Mouse (Mus musculus): ENCODE data around the gene Mpc2. TPM values are rescaled to one million over a fixed set of nuclear protein-coding genes. Genes with fewer than 3 reads are reported as not detected.
A peak's percentile ranks its signal among the peaks of the same experiment; 100 is the strongest.

The Mpc2 gene
- polyA plus RNA-seq (2015; fragmentation: Nextera tagmentation; extraction: Ambion mirVana), result 136 and 167 TPM in 2 replicates

GRCm38 (mm10) chr1:165460360-165460800 lies at the start of gene Mpc2, which contains the start of gene Dcaf6:
Mpc2 (plus strand) TSS chr1:165460637.
Dcaf6 (minus strand) TSS chr1:165460475.
- H3K9me3 ChIP-seq (replicated peaks), result no peaks in the 10 kb centered on the region
- peak within 1 kb of the TSS; percentile 83 for H3K9ac ChIP-seq
- ATAC-seq, result peak; percentile 95

GRCm38 (mm10) chr1:165421357-165421915 lies 39.0 kb upstream of the Mpc2 start:
- H3K27ac ChIP-seq, result no peak overlapping the region
- no peak overlapping the region for H3K4me2 ChIP-seq
- no peaks in the 10 kb centered on the region for H3K4me1 ChIP-seq
- no peaks in the 10 kb centered on the region for H3K27me3 ChIP-seq
- H3K4me3 ChIP-seq, result no peak overlapping the region
- no peaks in the 10 kb centered on the region for H3K9me3 ChIP-seq (replicated peaks)
- no peak overlapping the region for H3K9ac ChIP-seq
- WGBS, result 80% methylated on average over 7 of the region's 7 CpGs
- ATAC-seq, result no peak
- H3K36me3 ChIP-seq (ENCODE audit: poor library complexity, severe bottlenecking), result no peaks in the 10 kb centered on the region

More at GRCm38 (mm10) chr1:165460360-165460800, at the start of gene Mpc2, which contains the start of gene Dcaf6:
- Histone ChIP-seq H3K4me1 (peaks cover 21% of the 10 kb centered on the region), H3K4me2 (peak within 1 kb of the TSS; percentile 83), H3K27ac (peak within 1 kb of the TSS; percentile 88), H3K27me3 (no peaks in the 10 kb centered on the region), H3K4me3 (peak within 1 kb of the TSS; percentile 95), H3K36me3 (ENCODE audit: poor library complexity, severe bottlenecking) (no peaks in the 10 kb centered on the region)
- WGBS, result under 1% methylated on average over 29 of the region's 37 CpGs

- H3K27ac ChIP-seq, result no peak overlapping the region
- no peaks in the 10 kb centered on the region for H3K9me3 ChIP-seq (replicated peaks)
- no peaks in the 10 kb centered on the region for H3K27me3 ChIP-seq
- H3K36me3 ChIP-seq (ENCODE audit: poor library complexity, severe bottlenecking), result no peaks in the 10 kb centered on the region
- no peak for ATAC-seq
- no peak overlapping the region for H3K9ac ChIP-seq
- no peak overlapping the region for H3K4me3 ChIP-seq
- H3K4me2 ChIP-seq, result no peak overlapping the region
- WGBS, result 94% methylated on average over 2 of the region's 2 CpGs
- no peaks in the 10 kb centered on the region for H3K4me1 ChIP-seq
Measured at GRCm38 (mm10) chr1:165426254-165426653, 34.2 kb upstream of the Mpc2 start.

- Histone ChIP-seq H3K9me3 (replicated peaks) (0 out of 2 replicates have a peak, but pooled peaks cover 4% of the 10 kb centered on the region), H3K27ac (no peak overlapping the region), H3K4me2 (no peak overlapping the region), H3K36me3 (ENCODE audit: poor library complexity, severe bottlenecking) (no peaks in the 10 kb centered on the region), H3K4me3 (no peak overlapping the region), H3K9ac (no peak overlapping the region), H3K4me1 (no peaks in the 10 kb centered on the region), H3K27me3 (no peaks in the 10 kb centered on the region)
- no peak for ATAC-seq
- WGBS, result 78% methylated on average over 1 of the region's 1 CpGs
Measured at GRCm38 (mm10) chr1:165432883-165433282, 27.6 kb upstream of the Mpc2 start.

- Histone ChIP-seq H3K27me3 (no peaks in the 10 kb centered on the region), H3K4me2 (no peak overlapping the region), H3K9me3 (replicated peaks) (0 out of 2 replicates have a peak, but pooled peaks cover 4% of the 10 kb centered on the region), H3K27ac (no peak overlapping the region), H3K4me3 (no peak overlapping the region), H3K4me1 (no peaks in the 10 kb centered on the region), H3K9ac (no peak overlapping the region), H3K36me3 (ENCODE audit: poor library complexity, severe bottlenecking) (no peaks in the 10 kb centered on the region)
- WGBS, result 92% methylated on average over 1 of the region's 1 CpGs
- ATAC-seq, result no peak
Measured at GRCm38 (mm10) chr1:165438289-165439021, 22.0 kb upstream of the Mpc2 start.

GRCm38 (mm10) chr1:165440788-165441187 lies 19.6 kb upstream of the Mpc2 start:
- no peaks in the 10 kb centered on the region for H3K4me1 ChIP-seq
- no peaks in the 10 kb centered on the region for H3K36me3 ChIP-seq (ENCODE audit: poor library complexity, severe bottlenecking)
- H3K9me3 ChIP-seq (replicated peaks), result 0 out of 2 replicates have a peak, but pooled peaks cover 4% of the 10 kb centered on the region
- 87% methylated on average over 3 of the region's 3 CpGs for WGBS
- H3K4me2 ChIP-seq, result no peak overlapping the region
- no peak overlapping the region for H3K27ac ChIP-seq
- H3K4me3 ChIP-seq, result no peak overlapping the region
- H3K9ac ChIP-seq, result no peak overlapping the region
- no peak for ATAC-seq
- H3K27me3 ChIP-seq, result no peaks in the 10 kb centered on the region

- no peak for ATAC-seq
- Histone ChIP-seq H3K27ac (no peak overlapping the region), H3K36me3 (ENCODE audit: poor library complexity, severe bottlenecking) (no peaks in the 10 kb centered on the region), H3K9me3 (replicated peaks) (0 out of 2 replicates have a peak, but pooled peaks cover 4% of the 10 kb centered on the region), H3K4me2 (no peak overlapping the region), H3K4me3 (no peak overlapping the region), H3K4me1 (no peaks in the 10 kb centered on the region), H3K27me3 (no peaks in the 10 kb centered on the region), H3K9ac (no peak overlapping the region)
Measured at GRCm38 (mm10) chr1:165441201-165441600, 19.2 kb upstream of the Mpc2 start.

GRCm38 (mm10) chr1:165441719-165442118 lies 18.7 kb upstream of the Mpc2 start:
- 78% methylated on average over 3 of the region's 3 CpGs for WGBS
- no peaks in the 10 kb centered on the region for H3K4me1 ChIP-seq
- H3K27ac ChIP-seq, result no peak overlapping the region
- no peaks in the 10 kb centered on the region for H3K36me3 ChIP-seq (ENCODE audit: poor library complexity, severe bottlenecking)
- H3K4me2 ChIP-seq, result no peak overlapping the region
- H3K9ac ChIP-seq, result no peak overlapping the region
- ATAC-seq, result no peak
- no peaks in the 10 kb centered on the region for H3K9me3 ChIP-seq (replicated peaks)
- no peaks in the 10 kb centered on the region for H3K27me3 ChIP-seq
- H3K4me3 ChIP-seq, result no peak overlapping the region

GRCm38 (mm10) chr1:165459041-165459502 lies 1.4 kb upstream of the Mpc2 start:
- no peaks in the 10 kb centered on the region for H3K9me3 ChIP-seq (replicated peaks)
- no peaks in the 10 kb centered on the region for H3K36me3 ChIP-seq (ENCODE audit: poor library complexity, severe bottlenecking)
- H3K4me2 ChIP-seq, result peak overlapping the region; percentile 83
- no peak overlapping the region for H3K27ac ChIP-seq
- 22% methylated on average over 7 of the region's 7 CpGs for WGBS
- H3K9ac ChIP-seq, result peak overlapping the region; percentile 83
- peak overlapping the region; percentile 95 for H3K4me3 ChIP-seq
- no peaks in the 10 kb centered on the region for H3K27me3 ChIP-seq
- peaks cover 21% of the 10 kb centered on the region for H3K4me1 ChIP-seq
- no peak for ATAC-seq

GRCm38 (mm10) chr1:165459503-165460181 lies 795 bp upstream of the Mpc2 start:
- Histone ChIP-seq H3K9me3 (replicated peaks) (no peaks in the 10 kb centered on the region), H3K4me1 (peaks cover 21% of the 10 kb centered on the region), H3K4me3 (peak overlapping the region; percentile 95), H3K27ac (peak overlapping the region; percentile 88), H3K4me2 (peak overlapping the region; percentile 83), H3K9ac (peak overlapping the region; percentile 83), H3K27me3 (no peaks in the 10 kb centered on the region), H3K36me3 (ENCODE audit: poor library complexity, severe bottlenecking) (no peaks in the 10 kb centered on the region)
- no peak for ATAC-seq
- WGBS, result under 1% methylated on average over 52 of the region's 60 CpGs

- H3K9ac ChIP-seq, result peak overlapping the region; percentile 83
- peak overlapping the region; percentile 83 for H3K4me2 ChIP-seq
- H3K36me3 ChIP-seq (ENCODE audit: poor library complexity, severe bottlenecking), result no peaks in the 10 kb centered on the region
- peak overlapping the region; percentile 95 for H3K4me3 ChIP-seq
- peak overlapping the region; percentile 88 for H3K27ac ChIP-seq
- H3K27me3 ChIP-seq, result no peaks in the 10 kb centered on the region
- H3K9me3 ChIP-seq (replicated peaks), result no peaks in the 10 kb centered on the region
- peak; percentile 98 for ATAC-seq
- H3K4me1 ChIP-seq, result peaks cover 21% of the 10 kb centered on the region
- under 1% methylated on average over 41 of the region's 41 CpGs for WGBS
Measured at GRCm38 (mm10) chr1:165460801-165461377, 452 bp downstream of the Mpc2 start.

All from forebrain, embryonic 13.5 days (tissue).